Mouse (Mus musculus): ENCODE data around the gene Nudt4. TPM values are rescaled to one million over a fixed set of nuclear protein-coding genes. Genes with fewer than 3 reads are reported as not detected.

Nudt4 gene
- polyA plus RNA-seq, 1 experiment: 41.2 TPM

DNA sequence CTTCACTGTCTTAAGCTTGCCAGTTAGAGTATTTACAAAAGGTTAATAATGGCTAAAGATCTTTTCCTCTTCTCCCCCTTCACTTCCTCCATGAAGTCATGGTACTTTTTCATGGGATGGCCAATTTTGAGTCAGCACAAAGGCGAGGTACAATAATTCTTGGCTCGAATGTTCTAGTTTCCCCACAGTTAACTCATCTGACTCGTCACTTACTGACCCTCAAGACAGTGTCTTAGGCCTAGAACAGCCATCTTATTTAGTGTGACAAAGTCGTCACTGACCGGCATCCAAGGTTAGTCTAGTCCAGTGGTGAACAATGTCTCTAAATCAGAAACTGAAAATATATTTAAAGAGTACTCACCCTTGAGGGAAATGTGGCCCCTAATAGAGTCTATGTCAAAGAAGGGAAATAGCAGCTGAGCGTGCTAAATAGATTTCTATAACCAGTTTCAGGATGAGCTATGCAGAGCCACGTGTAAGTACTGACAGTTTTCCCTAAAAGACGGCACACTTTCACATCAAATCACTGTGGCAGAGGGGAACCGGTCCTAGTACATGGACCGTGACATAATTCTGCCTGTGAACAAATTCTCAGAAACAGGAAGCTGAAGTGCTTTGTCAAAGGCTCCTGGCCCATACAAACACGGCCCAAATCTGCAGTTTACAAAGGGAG, 15.7 kb downstream of the Nudt4 start:
- H3ac ChIP-seq (ENCODE audit: control insufficient read depth, insufficient read length, low read depth): no peak overlapping the region
- H3K36me3 ChIP-seq (ENCODE audit: control insufficient read depth, insufficient read depth): peaks cover 91% of the 10 kb centered on the region
- peaks cover 22% of the 10 kb centered on the region for H3K79me3 ChIP-seq (ENCODE audit: low read depth)
- TF ChIP-seq MYOG (IDR thresholded peaks at IDR 0.05; ENCODE audit: control insufficient read depth, extremely low read depth, insufficient read length) (no peak), FOSL1 (IDR thresholded peaks at IDR 0.05; ENCODE audit: insufficient read depth, low read length, poor library complexity, severe bottlenecking) (no peak), CTCF (IDR thresholded peaks at IDR 0.05; ENCODE audit: control insufficient read depth, insufficient read depth, insufficient read length) (no peak), MYOD1 (IDR thresholded peaks at IDR 0.05; ENCODE audit: control insufficient read depth, insufficient read length, low read depth) (no peak), CEBPB (IDR thresholded peaks at IDR 0.05; ENCODE audit: low read depth) (no peak), MAX (IDR thresholded peaks at IDR 0.05) (no peak), USF1 (IDR thresholded peaks at IDR 0.05; ENCODE audit: low read depth) (no peak)
- H3K4me3 ChIP-seq (ENCODE audit: insufficient read depth, poor library complexity, severe bottlenecking): no peak overlapping the region
- peaks cover 35% of the 10 kb centered on the region for H3K79me2 ChIP-seq (ENCODE audit: control insufficient read depth, insufficient read depth)
- no peaks in the 10 kb centered on the region for H3K27me3 ChIP-seq (ENCODE audit: control insufficient read depth, insufficient read depth, insufficient read length)

DNA sequence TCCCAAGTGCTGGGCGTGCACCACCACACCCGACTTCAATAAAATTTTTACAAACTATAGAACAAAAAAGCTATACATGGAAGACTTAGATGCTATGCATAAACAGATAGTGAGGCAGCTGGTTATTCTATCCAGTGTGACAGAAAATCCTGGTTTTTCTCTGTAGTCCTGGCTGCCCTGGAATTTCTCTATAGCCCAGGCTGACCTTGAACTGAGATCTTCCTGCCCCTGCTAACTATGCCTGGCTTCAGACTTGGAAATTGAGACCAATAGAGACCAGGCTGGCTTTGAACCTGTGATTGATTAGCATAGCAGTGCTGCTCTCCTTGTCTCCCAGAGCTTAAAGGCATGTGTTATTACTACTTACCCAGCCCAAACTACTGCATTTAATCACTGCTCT, 17.8 kb downstream of the Nudt4 start:
- Histone ChIP-seq H3K79me3 (ENCODE audit: low read depth) (peaks cover 9% of the 10 kb centered on the region), H3K79me2 (ENCODE audit: control insufficient read depth, insufficient read depth) (peaks cover 19% of the 10 kb centered on the region), H3ac (ENCODE audit: control insufficient read depth, insufficient read length, low read depth) (no peak overlapping the region), H3K36me3 (ENCODE audit: control insufficient read depth, insufficient read depth) (peaks cover 92% of the 10 kb centered on the region), H3K27me3 (ENCODE audit: control insufficient read depth, insufficient read depth, insufficient read length) (no peaks in the 10 kb centered on the region), H3K4me3 (ENCODE audit: insufficient read depth, poor library complexity, severe bottlenecking) (no peak overlapping the region)
- TF ChIP-seq USF1 (IDR thresholded peaks at IDR 0.05; ENCODE audit: low read depth): no peak
- TF ChIP-seq MAX (IDR thresholded peaks at IDR 0.05): no peak
- no peak for TF ChIP-seq CEBPB (IDR thresholded peaks at IDR 0.05; ENCODE audit: low read depth)
- no peak for TF ChIP-seq FOSL1 (IDR thresholded peaks at IDR 0.05; ENCODE audit: insufficient read depth, low read length, poor library complexity, severe bottlenecking)
- TF ChIP-seq MYOD1 (IDR thresholded peaks at IDR 0.05; ENCODE audit: control insufficient read depth, insufficient read length, low read depth): no peak
- TF ChIP-seq CTCF (IDR thresholded peaks at IDR 0.05; ENCODE audit: control insufficient read depth, insufficient read depth, insufficient read length): no peak
- TF ChIP-seq MYOG (IDR thresholded peaks at IDR 0.05; ENCODE audit: control insufficient read depth, extremely low read depth, insufficient read length): no peak

DNA sequence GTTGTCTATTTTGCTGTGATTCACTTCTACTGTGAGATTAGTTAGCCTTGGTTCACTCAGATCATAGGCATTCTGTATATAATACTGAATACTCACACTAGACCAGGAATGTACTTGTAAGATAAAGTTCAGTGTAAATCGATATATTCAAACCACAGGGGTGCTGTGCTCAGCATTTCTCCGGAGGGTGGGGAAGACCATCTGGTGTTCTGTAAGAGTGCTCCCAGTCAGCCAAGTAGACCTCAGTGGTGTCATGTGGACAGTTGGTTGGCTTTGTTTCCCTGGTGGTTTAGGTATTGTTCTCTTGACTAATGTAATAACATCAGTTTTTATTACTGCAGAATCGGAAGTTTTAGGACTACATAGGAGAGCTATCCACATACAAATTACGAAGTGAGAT, 18.9 kb downstream of the Nudt4 start:
- H3K79me3 ChIP-seq (ENCODE audit: low read depth): peaks cover 17% of the 10 kb centered on the region

GRCm38 (mm10) chr10:95544651-95545050, 19.3 kb downstream of the Nudt4 start:
- H3ac ChIP-seq (ENCODE audit: control insufficient read depth, insufficient read length, low read depth): no peak overlapping the region
- no peaks in the 10 kb centered on the region for H3K27me3 ChIP-seq (ENCODE audit: control insufficient read depth, insufficient read depth, insufficient read length)
- H3K79me2 ChIP-seq (ENCODE audit: control insufficient read depth, insufficient read depth): peaks cover 20% of the 10 kb centered on the region
- TF ChIP-seq CEBPB (IDR thresholded peaks at IDR 0.05; ENCODE audit: low read depth) (no peak), USF1 (IDR thresholded peaks at IDR 0.05; ENCODE audit: low read depth) (no peak), FOSL1 (IDR thresholded peaks at IDR 0.05; ENCODE audit: insufficient read depth, low read length, poor library complexity, severe bottlenecking) (no peak), MYOD1 (IDR thresholded peaks at IDR 0.05; ENCODE audit: control insufficient read depth, insufficient read length, low read depth) (no peak), MYOG (IDR thresholded peaks at IDR 0.05; ENCODE audit: control insufficient read depth, extremely low read depth, insufficient read length) (no peak)
- H3K79me3 ChIP-seq (ENCODE audit: low read depth): peaks cover 18% of the 10 kb centered on the region
- H3K36me3 ChIP-seq (ENCODE audit: control insufficient read depth, insufficient read depth): peaks cover 77% of the 10 kb centered on the region
- H3K4me3 ChIP-seq (ENCODE audit: insufficient read depth, poor library complexity, severe bottlenecking): no peak overlapping the region

More for the DNA sequence above, 18.9 kb downstream of the Nudt4 start:
- Histone ChIP-seq H3ac (ENCODE audit: control insufficient read depth, insufficient read length, low read depth) (no peak overlapping the region), H3K79me2 (ENCODE audit: control insufficient read depth, insufficient read depth) (peaks cover 20% of the 10 kb centered on the region), H3K36me3 (ENCODE audit: control insufficient read depth, insufficient read depth) (peaks cover 81% of the 10 kb centered on the region), H3K4me3 (ENCODE audit: insufficient read depth, poor library complexity, severe bottlenecking) (no peak overlapping the region), H3K27me3 (ENCODE audit: control insufficient read depth, insufficient read depth, insufficient read length) (no peaks in the 10 kb centered on the region)
- no peak for TF ChIP-seq CTCF (IDR thresholded peaks at IDR 0.05; ENCODE audit: control insufficient read depth, insufficient read depth, insufficient read length)
- no peak for TF ChIP-seq MYOD1 (IDR thresholded peaks at IDR 0.05; ENCODE audit: control insufficient read depth, insufficient read length, low read depth)
- no peak for TF ChIP-seq FOSL1 (IDR thresholded peaks at IDR 0.05; ENCODE audit: insufficient read depth, low read length, poor library complexity, severe bottlenecking)
- peak; percentile 62 for TF ChIP-seq USF1 (IDR thresholded peaks at IDR 0.05; ENCODE audit: low read depth)
- TF ChIP-seq MYOG (IDR thresholded peaks at IDR 0.05; ENCODE audit: control insufficient read depth, extremely low read depth, insufficient read length): no peak

DNA sequence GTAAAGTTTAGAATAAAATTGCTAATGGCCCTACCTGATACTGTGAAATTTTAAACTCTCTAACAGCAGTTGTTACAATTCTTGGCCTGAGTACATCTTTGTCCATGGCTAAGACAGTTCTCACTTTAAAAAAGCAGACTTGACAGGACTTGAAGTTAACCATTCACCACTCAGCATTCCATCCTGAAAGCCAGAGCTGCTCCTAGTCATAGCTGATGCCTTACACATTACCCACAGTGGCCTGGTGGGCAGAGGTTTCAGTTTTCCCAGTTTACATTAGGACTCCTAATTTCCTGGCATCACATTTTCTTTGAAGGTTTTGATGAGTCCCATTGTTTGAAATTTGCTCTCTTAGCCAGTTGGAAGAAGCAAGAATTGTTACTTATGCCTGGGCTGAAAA, 19.9 kb downstream of the Nudt4 start:
- Histone ChIP-seq H3ac (ENCODE audit: control insufficient read depth, insufficient read length, low read depth) (no peak overlapping the region), H3K27me3 (ENCODE audit: control insufficient read depth, insufficient read depth, insufficient read length) (no peaks in the 10 kb centered on the region), H3K79me3 (ENCODE audit: low read depth) (peaks cover 25% of the 10 kb centered on the region), H3K36me3 (ENCODE audit: control insufficient read depth, insufficient read depth) (peaks cover 71% of the 10 kb centered on the region), H3K4me3 (ENCODE audit: insufficient read depth, poor library complexity, severe bottlenecking) (no peak overlapping the region), H3K79me2 (ENCODE audit: control insufficient read depth, insufficient read depth) (peaks cover 26% of the 10 kb centered on the region)
- TF ChIP-seq MYOD1 (IDR thresholded peaks at IDR 0.05; ENCODE audit: control insufficient read depth, insufficient read length, low read depth): no peak
- TF ChIP-seq CEBPB (IDR thresholded peaks at IDR 0.05; ENCODE audit: low read depth): no peak
- no peak for TF ChIP-seq MAX (IDR thresholded peaks at IDR 0.05)
- no peak for TF ChIP-seq USF1 (IDR thresholded peaks at IDR 0.05; ENCODE audit: low read depth)
- TF ChIP-seq MYOG (IDR thresholded peaks at IDR 0.05; ENCODE audit: control insufficient read depth, extremely low read depth, insufficient read length): no peak
- no peak for TF ChIP-seq FOSL1 (IDR thresholded peaks at IDR 0.05; ENCODE audit: insufficient read depth, low read length, poor library complexity, severe bottlenecking)
- no peak for TF ChIP-seq CTCF (IDR thresholded peaks at IDR 0.05; ENCODE audit: control insufficient read depth, insufficient read depth, insufficient read length)

Measured in C2C12 (cell line).